Mouse (Mus musculus): ENCODE results near the gene Lzic.
"Not testable (repeated sequence)": the region's sequence is repeated elsewhere in the genome, so short reads cannot be mapped to it uniquely, and the experiment has no call there.

The Lzic gene

DNA sequence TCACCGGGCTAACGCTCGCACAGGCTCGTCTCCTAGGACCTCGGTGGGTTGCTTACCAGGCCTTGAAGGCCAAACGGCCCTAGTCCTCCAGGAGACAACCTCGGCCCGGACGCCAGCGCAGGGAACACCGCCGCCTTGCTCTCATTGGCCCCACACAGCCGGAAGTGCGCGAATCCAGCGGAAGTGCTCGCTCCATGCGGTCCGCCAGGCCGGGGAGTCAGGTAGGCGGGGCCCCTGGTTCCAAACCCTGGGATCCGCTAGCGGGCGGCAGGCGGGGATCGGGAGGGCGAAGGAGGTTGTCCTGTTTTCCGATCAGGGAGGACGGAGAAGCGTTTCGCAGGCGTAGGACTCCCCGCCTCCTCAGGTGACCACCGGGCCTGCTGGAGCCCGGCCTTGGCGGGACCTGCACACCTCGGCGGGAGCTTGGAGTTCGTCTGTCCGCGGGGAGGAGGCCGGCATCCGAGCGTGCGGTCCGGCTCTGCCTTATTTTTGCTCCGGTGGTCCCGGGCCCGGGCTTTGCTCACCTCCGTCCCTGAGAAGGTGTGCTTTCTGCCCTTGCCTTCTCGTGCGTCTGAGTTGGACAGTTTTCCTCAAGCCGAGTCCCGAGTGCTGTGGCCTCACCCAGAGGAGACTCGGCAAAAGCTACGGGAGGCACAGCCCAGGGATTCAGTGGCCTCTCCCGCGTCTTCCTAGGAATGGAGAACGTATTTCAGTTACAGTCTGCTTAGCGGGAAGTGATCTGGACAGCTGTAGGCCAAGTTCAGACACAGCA lies at the start of gene Lzic, which contains the start of gene Nmnat1:
Gene Lzic (plus strand): TSS at position 177 of the 772 bp plus-strand sequence.
Gene Nmnat1 (minus strand): TSS at position 150 of the 772 bp plus-strand sequence.
- peak; percentile 93 for DNase-seq (ENCODE audit: low spot score)

DNA sequence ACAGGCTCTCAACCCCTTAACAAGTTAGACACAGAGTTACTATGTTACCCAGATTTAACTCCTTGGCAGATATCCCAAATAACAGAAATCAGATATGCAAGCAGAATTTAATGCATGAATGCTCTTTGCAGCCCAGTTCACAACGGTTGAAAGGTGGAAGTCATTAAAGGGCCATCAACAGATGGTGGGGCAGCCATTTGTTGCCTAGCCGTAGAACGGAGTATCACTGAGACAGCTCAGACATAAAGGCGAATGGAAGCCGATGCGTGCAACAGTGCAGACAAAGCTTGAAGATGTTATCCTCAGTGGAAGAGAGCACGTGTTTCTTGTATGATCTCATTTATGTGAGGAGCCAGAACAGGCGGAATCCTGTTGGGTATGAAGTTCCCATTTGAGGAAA lies 44.5 kb upstream of the Lzic start:
- no peak for DNase-seq (ENCODE audit: low spot score)

DNA sequence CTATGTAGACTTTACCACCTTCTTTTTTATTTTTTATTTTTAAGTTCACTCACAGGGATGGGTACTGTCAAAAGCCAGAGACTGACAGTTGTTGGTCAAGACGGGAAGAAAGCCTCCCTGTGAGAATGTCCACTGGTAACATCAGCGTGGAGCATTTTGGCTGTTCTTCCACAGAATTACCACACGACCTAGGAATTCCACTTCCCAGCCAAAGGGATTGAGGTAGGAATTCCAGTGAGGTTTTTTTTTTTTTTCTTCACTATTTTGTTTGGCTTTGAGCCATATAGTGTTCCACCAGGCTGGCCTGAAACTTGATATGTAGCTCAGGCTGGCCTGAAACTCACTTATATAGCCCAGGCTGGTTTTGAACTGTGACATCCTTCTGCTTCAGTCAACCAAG lies 42.6 kb upstream of the Lzic start:
- peak; percentile 43 for DNase-seq (ENCODE audit: low spot score)

- no peak for DNase-seq (ENCODE audit: low spot score)
Observed at GRCm38 (mm10) chr4:149444465-149444864, 40.6 kb upstream of the Lzic start.

GRCm38 (mm10) chr4:149444964-149445701 lies 39.9 kb upstream of the Lzic start:
- peak; percentile 93 for DNase-seq (ENCODE audit: low spot score)

- DNase-seq (ENCODE audit: low spot score), result peak; percentile 23
Observed at GRCm38 (mm10) chr4:149445868-149446267, 39.2 kb upstream of the Lzic start.

- no peak for DNase-seq (ENCODE audit: low spot score)
Observed at GRCm38 (mm10) chr4:149446309-149446708, 38.7 kb upstream of the Lzic start.

DNA sequence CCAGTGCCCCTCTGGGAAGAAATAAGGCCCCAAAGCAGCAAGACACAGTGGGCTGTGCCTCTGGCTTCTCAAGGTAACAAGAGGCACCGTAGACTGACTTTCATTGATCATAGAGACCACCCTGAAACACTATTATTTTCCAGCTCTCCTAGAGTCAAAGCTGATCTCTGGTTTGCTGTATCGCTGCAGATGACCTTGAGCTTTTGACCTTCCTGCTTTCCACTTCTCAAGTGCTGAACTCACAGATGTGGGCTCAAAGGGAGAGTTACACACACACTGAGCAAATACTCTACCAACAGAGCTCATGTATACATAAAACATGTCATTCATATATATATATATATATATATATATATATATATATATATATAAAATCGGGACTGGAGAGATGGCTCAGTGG lies 34.4 kb upstream of the Lzic start:
- no peak for DNase-seq (ENCODE audit: low spot score)

- no peak for DNase-seq (ENCODE audit: low spot score)
Observed at GRCm38 (mm10) chr4:149453656-149454055, 31.4 kb upstream of the Lzic start.

DNA sequence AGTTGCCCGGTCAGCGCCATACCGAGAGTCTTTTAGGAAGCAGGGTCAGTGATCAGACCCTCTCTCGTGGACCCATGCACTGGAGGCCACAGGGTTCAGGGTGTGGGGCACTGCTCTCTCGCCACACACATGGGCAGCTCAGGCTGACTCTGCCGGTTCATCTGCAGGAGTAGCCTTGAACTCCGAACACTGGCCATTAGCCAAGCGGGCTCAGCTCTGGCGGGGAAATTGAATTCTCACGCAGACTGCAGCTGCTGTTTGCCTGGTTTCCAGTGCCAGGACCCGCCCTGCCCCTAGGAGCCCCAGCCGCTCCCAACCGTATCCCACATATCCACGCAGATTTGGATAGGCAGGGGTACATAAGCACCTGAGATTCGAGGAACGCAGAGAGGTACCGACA lies 30.8 kb upstream of the Lzic start:
- DNase-seq (ENCODE audit: low spot score), result no peak

DNA sequence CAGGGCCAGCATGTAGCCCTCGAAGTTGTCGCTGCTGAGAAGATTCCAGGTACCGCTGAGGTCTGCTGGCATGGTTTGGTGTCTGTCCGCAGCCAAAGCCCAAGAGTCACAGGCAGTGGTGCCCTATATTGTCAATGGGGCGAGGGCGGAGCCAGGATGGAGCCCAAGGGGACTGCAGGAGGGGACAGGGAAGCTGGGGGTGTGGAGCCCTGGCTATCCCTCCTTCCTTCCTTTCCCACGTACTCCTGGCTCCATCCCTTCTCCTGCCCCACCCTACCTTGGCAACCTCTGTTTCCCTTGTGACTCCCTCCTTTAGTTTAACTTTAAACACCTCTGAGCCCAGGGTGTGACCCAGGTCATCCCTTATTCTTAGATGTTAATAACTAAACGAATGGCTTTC lies 30.1 kb upstream of the Lzic start, which contains the start of gene Rbp7:
Gene Rbp7 (minus strand): TSS at position 100 of the 400 bp plus-strand sequence.
- DNase-seq (ENCODE audit: low spot score), result no peak

- not testable (repeated sequence) for DNase-seq (ENCODE audit: low spot score)
Observed at GRCm38 (mm10) chr4:149457163-149457562, 27.9 kb upstream of the Lzic start.

DNA sequence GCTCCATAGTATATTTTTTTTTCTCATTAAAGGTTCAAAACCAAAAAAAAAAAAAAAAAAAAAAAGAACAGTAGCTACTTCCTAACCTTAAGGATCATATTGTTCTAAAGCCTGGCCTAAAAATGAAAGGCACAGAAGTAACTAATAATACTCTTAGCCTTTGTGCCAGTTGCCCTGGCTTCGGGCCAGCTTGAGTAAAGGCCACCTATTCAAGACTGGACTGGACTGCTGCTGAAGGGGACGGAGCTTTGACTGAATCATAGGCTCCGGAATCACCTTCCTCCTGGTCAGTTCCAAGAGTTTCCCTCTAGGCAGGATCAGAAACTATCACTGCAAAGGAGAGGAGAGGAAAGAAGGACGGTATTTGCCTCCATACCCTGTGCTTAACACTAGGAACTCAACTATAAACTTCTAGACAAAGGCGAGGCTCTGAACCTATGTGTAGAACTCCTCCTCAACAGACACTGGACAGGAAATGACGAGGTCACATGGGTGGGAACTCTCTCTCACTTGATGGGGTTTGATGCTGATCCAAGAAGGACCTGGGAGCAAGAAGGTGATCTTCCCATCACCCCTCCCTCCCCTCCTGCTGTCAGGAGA lies 27.1 kb upstream of the Lzic start:
- DNase-seq (ENCODE audit: low spot score), result no peak

DNA sequence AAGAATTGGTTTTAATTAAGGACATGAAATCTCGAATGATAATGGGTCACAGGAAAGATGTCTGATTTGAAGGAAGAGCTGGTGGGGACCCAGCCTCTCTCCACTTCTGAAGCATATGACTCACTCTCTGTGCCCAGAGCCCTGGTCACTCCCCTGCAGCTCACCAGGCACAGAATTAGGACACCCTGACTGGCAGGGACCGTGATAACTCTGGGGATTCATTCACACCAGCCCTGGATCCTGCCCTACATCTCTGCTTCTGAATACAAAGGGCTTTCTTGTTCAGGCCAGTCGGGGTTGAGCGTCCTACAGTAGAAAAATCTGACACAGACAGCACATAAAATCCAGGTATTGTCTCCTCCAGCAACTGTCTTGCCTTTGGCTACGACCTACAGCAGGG lies 26.5 kb upstream of the Lzic start:
- no peak for DNase-seq (ENCODE audit: low spot score)

GRCm38 (mm10) chr4:149459425-149459824 lies 25.6 kb upstream of the Lzic start:
- no peak for DNase-seq (ENCODE audit: low spot score)

GRCm38 (mm10) chr4:149460475-149460874 lies 24.6 kb upstream of the Lzic start:
- not testable (repeated sequence) for DNase-seq (ENCODE audit: low spot score)

DNA sequence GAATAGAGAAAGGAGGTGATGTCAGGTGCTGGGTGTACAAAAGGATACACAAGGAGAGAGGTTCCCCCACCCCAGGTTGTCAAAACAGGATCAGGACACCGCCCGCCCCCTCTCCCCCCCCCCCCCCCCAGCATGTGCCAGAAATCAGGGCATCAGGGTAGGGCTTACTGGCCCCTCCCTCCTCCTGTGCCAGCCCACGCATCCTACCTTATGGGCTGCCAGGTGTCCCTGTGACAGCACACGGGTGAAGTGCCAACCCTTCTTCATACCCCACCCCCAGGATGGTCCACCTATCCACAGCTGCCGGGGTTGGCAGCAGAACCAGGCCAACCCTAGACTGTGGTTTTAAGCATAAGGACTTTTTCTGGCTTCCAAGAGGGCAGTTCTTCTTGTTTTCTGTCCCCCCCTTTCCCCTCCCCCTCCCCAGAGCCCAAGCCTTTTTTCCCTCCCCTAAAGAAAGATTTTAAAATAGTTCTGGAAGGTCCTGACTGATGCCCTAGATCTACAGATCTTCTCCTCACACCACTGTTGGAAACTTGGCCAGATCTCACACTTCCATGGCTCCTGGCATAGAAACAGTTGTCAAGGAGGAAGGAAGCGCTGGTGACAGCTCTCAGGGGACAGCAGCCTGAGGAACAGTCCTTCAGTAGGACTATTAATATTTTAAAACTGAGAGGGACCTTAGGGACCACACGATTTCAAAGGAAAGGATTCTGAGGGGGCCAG lies 23.3 kb upstream of the Lzic start:
- no peak for DNase-seq (ENCODE audit: low spot score)

DNA sequence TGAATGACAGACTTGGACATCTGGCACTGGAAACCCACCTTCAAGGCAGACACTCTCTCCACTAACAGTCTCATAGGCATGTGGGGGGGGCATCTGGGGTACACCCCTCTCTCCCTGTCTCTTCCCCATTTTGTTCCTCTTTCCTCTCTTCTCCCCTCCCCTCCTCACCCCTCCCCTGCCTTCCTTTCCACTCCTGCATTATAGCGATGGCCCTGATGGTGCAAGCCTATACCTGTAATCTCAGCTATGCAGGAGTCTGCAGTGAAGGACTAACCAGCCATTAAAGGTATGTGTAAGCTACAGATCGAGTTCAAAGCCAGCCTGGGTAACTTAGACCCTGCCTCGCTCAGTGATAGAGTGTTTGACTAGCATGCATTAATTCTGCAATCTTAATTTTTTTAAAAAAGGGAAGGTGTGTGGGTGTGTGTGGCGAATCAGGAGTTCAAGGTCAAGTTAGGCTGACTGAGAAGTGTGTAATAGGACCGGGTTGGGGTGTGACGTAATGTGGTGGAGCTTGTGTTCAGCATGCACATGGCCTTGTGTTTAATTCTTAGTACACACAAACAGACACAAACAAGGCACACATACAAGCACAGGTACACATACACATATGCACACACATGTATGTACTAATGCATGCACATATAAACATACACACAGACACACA lies 22.6 kb upstream of the Lzic start:
- DNase-seq (ENCODE audit: low spot score), result no peak

DNA sequence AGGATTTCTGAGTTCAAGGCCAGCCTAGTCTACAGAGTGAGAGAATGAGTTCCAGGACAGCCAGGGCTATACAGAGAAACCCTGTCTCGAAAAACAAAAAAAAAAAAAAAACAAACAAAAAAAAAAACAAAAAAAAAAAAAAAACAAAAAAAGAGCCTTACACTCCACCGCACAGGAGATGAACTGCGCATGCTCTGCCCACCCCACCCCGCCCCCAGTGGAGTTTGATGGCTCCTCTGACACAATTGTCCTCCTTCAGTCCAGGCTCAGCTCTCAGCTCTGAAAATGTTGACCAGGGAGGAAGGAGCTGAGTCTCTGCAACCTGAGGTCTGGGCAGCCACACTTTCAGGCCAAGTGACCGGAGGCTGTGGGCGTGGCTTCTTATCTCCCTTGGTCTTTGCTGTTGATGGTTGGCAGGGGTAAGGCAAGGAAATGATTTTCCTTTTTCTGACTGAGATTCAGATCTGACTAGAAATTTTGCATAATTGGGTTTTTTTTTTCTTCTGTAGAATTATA lies 21.5 kb upstream of the Lzic start:
- DNase-seq (ENCODE audit: low spot score), result no peak

- DNase-seq (ENCODE audit: low spot score), result peak; percentile 17
Observed at GRCm38 (mm10) chr4:149469557-149469956, 15.5 kb upstream of the Lzic start.

DNA sequence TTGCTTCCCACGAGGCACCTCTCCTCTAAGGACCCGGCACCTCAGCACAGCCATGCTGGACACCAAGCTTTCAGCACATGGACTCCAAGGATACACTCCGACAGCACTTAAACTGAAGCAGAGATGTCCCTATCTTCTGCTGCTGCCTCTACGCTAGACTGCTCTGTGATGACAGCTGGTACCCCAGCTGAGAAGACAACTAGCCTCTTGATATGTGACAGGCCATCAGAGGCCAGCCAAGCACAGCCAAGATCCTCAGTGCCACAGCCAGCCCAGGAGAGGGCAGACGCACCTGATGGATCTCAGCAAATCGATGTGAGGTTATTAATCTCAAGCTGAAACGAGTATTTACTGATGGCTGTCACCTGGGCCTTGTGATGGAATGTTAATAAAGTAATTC lies 9.9 kb upstream of the Lzic start:
- no peak for DNase-seq (ENCODE audit: low spot score)
